9 mouse cellular contexts compared by ENCODE assay signal in the genomic region with DNA sequence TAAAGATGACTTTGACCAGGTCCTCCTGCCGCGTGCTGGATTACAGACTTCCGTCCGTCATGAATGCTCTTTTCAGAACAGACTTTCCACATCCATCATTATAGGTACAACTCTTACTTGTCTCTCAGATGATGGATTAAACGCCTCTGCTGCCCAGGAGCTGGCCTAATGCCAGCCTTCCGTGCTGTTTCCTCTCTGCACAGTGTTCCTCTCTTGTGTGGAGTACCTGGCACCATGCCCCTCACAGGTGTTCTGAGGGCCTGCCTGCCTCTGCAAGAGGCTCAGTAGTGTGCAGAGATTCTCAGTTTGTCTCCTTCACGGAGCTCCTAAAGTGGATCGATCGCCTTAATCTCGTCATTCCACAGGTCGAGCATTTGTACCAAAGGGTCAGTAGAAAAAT. TPM values are rescaled to one million over a fixed set of nuclear protein-coding genes. Genes with fewer than 3 reads are reported as not detected.
A peak's percentile ranks its signal among the peaks of the same experiment; 100 is the strongest.
DNase-seq lines count a peak whose midpoint lies in the region; ATAC-seq and TF ChIP-seq lines count a peak whose summit lies in the region.
"Had no signal": no experiment of that assay in that cellular context is flagged by ENCODE, and none has a peak within 500 bp of the region (broad histone marks: within the 10 kb centered on the region; RNA-seq: fewer than 3 reads in every experiment).

No protein-coding gene starts in this region.

- no peak for TF ChIP-seq CTCF in heart, adult 2 months (IDR thresholded peaks at IDR 0.05)

- H3K4me2 ChIP-seq in heart, embryonic 12.5 days: no peak overlapping the region

- no peaks in the 10 kb centered on the region for H3K79me2 ChIP-seq in heart, adult 2 months (replicated peaks; ENCODE audit: control insufficient read depth, insufficient read depth, low read length)

- no peak for TF ChIP-seq EP300 in heart, adult 2 months (IDR thresholded peaks at IDR 0.05; ENCODE audit: insufficient read depth, low read depth, low read length)

- no peak overlapping the region for H3K4me3 ChIP-seq in heart, adult 2 months
- no peak overlapping the region for H3K4me3 ChIP-seq in heart, embryonic 12.5 days

- intact Hi-C loops in heart, adult 2 months (cut with DNase I): no loop called here

- no peak for ATAC-seq in heart, embryonic 12.5 days (ENCODE audit: insufficient number of reproducible peaks, low FRiP score)
- ATAC-seq in megakaryocyte-erythroid progenitor cell, adult 5-6 weeks (replicated peaks; ENCODE audit: low FRiP score, low TSS enrichment, poor library complexity, severe bottlenecking): no peak
- ATAC-seq: midbrain, embryonic 16.5 days had no signal

- H3K9me3 ChIP-seq in heart, embryonic 12.5 days (replicated peaks): peaks cover 4% of the 10 kb centered on the region; the same call in 1 of the 2 replicates

- H3K9ac ChIP-seq in heart, adult 2 months (ENCODE audit: low read depth, low read length): no peak overlapping the region
- H3K9ac ChIP-seq in heart, embryonic 12.5 days: no peak overlapping the region

- peak; percentile 33 to 41 for DNase-seq in heart, adult 2 months
- DNase-seq in urinary bladder, postnatal 14 days (ENCODE audit: low spot score): peak; percentile 52
- DNase-seq in urinary bladder, adult 2 months (ENCODE audit: low spot score): no peak
- DNase-seq in kidney, postnatal 10 days: peak; percentile 69
- no peak for DNase-seq in thymus, postnatal 25 days
- no peak for DNase-seq in frontal cortex, postnatal 14 days (ENCODE audit: low spot score in 2 of 2)

- no peaks in the 10 kb centered on the region for H3K27me3 ChIP-seq in heart, adult 2 months (ENCODE audit: control insufficient read depth, insufficient read depth, low read length)
- H3K27me3 ChIP-seq in heart, embryonic 12.5 days (replicated peaks): no peaks in the 10 kb centered on the region

- H3K4me1 ChIP-seq in heart, adult 2 months (ENCODE audit: control insufficient read depth, insufficient read depth, low read length): peaks cover 12% of the 10 kb centered on the region
- H3K4me1 ChIP-seq in heart, embryonic 12.5 days (replicated peaks): peaks cover 13% of the 10 kb centered on the region

- no peak for TF ChIP-seq POLR2A in heart, adult 2 months (IDR thresholded peaks at IDR 0.05; ENCODE audit: insufficient read depth, low read depth, low read length)

- peak overlapping the region; percentile 80 for H3K27ac ChIP-seq in heart, adult 2 months
- no peak overlapping the region for H3K27ac ChIP-seq in heart, embryonic 12.5 days (ENCODE audit: poor library complexity, severe bottlenecking)

- no peaks in the 10 kb centered on the region for H3K36me3 ChIP-seq in heart, adult 2 months (ENCODE audit: control insufficient read depth, insufficient read depth, low read length)
- no peaks in the 10 kb centered on the region for H3K36me3 ChIP-seq in heart, embryonic 12.5 days

- WGBS in heart, adult 2 months: 63% methylated on average over 11 of the region's 11 CpGs
- WGBS in heart, embryonic 12.5 days: 72% methylated on average over 11 of the region's 11 CpGs

RNA-seq across cellular contexts. Expression of a gene that starts 19.7 kb away (rescaled TPM):
- 10 to 100 TPM; 52.5 to 59.4 TPM for total RNA-seq in heart, adult 2 months (2021)
- 14.9 and 22.1 TPM in 2 replicates for polyA plus RNA-seq in heart, adult 2 months (2012; rRNA removed)
- polyA plus RNA-seq in heart, embryonic 12.5 days (2016; fragmentation: Nextera tagmentation; extraction: Ambion mirVana): 65.4 and 68.6 TPM in 2 replicates
- polyA plus RNA-seq in urinary bladder, adult 2 months (2012; rRNA removed): 45.7 and 61.5 TPM in 2 replicates
- 90.4 and 102 TPM in 2 replicates for total RNA-seq in megakaryocyte-erythroid progenitor cell, adult 5-6 weeks (2014; fragmentation: Nextera tagmentation)
- 162 and 180 TPM in 2 replicates for total RNA-seq in megakaryocyte-erythroid progenitor cell, adult 5-6 weeks (2017)

RNA-seq across cellular contexts. Expression of a gene that starts 26.8 kb away (rescaled TPM):
- 10 to 100 TPM in 1 of 2 experiments, under 1 TPM in 1; 0.42 to 10.3 TPM for total RNA-seq in heart, adult 2 months (2021)
- 0.91 and 4.4 TPM in 2 replicates for polyA plus RNA-seq in heart, adult 2 months (2012; rRNA removed)
- polyA plus RNA-seq in heart, embryonic 12.5 days (2016; fragmentation: Nextera tagmentation; extraction: Ambion mirVana): 114 and 116 TPM in 2 replicates
- 0.01 TPM in 1 of 2 replicates, not detected in the other for polyA plus RNA-seq in urinary bladder, adult 2 months (2012; rRNA removed)
- 0.42 and 0.46 TPM in 2 replicates for total RNA-seq in megakaryocyte-erythroid progenitor cell, adult 5-6 weeks (2014; fragmentation: Nextera tagmentation)
- total RNA-seq in megakaryocyte-erythroid progenitor cell, adult 5-6 weeks (2017): 0.27 and 6.8 TPM in 2 replicates

RNA-seq across cellular contexts. Expression of a gene that starts 42.8 kb away (rescaled TPM):
- 10 to 100 TPM; 19.0 to 21.7 TPM for total RNA-seq in heart, adult 2 months (2021)
- 17.4 and 21.2 TPM in 2 replicates for polyA plus RNA-seq in heart, adult 2 months (2012; rRNA removed)
- 10.9 and 11.8 TPM in 2 replicates for polyA plus RNA-seq in heart, embryonic 12.5 days (2016; fragmentation: Nextera tagmentation; extraction: Ambion mirVana)
- 36.5 and 38.6 TPM in 2 replicates for polyA plus RNA-seq in urinary bladder, adult 2 months (2012; rRNA removed)
- 23.2 and 34.0 TPM in 2 replicates for total RNA-seq in megakaryocyte-erythroid progenitor cell, adult 5-6 weeks (2014; fragmentation: Nextera tagmentation)
- total RNA-seq in megakaryocyte-erythroid progenitor cell, adult 5-6 weeks (2017): 18.3 and 21.5 TPM in 2 replicates

RNA-seq across cellular contexts. Expression of a gene that starts 54.0 kb away (rescaled TPM):
- under 1 TPM in 1 of 2 experiments, not detected in 1; 0.66 TPM for total RNA-seq in heart, adult 2 months (2021)
- 0.23 and 0.32 TPM in 2 replicates for polyA plus RNA-seq in heart, adult 2 months (2012; rRNA removed)
- polyA plus RNA-seq in heart, embryonic 12.5 days (2016; fragmentation: Nextera tagmentation; extraction: Ambion mirVana): 1.7 and 1.8 TPM in 2 replicates
- polyA plus RNA-seq in urinary bladder, adult 2 months (2012; rRNA removed): 1.4 and 2.9 TPM in 2 replicates
- total RNA-seq in megakaryocyte-erythroid progenitor cell, adult 5-6 weeks (2014; fragmentation: Nextera tagmentation): not detected in 2 replicates
- not detected in 2 replicates for total RNA-seq in megakaryocyte-erythroid progenitor cell, adult 5-6 weeks (2017)

RNA-seq across cellular contexts. Expression of a gene that starts 54.5 kb away (rescaled TPM):
- 10 to 100 TPM; 22.9 to 26.2 TPM for total RNA-seq in heart, adult 2 months (2021)
- polyA plus RNA-seq in heart, adult 2 months (2012; rRNA removed): 32.8 and 43.2 TPM in 2 replicates
- 35.7 and 38.9 TPM in 2 replicates for polyA plus RNA-seq in heart, embryonic 12.5 days (2016; fragmentation: Nextera tagmentation; extraction: Ambion mirVana)
- polyA plus RNA-seq in urinary bladder, adult 2 months (2012; rRNA removed): 50.8 and 57.6 TPM in 2 replicates
- total RNA-seq in megakaryocyte-erythroid progenitor cell, adult 5-6 weeks (2014; fragmentation: Nextera tagmentation): 14.5 and 19.8 TPM in 2 replicates
- 10.0 and 27.4 TPM in 2 replicates for total RNA-seq in megakaryocyte-erythroid progenitor cell, adult 5-6 weeks (2017)

Comparison
In these comparisons a context has a peak if more than half of its experiments do, and no peak if none do; other contexts are left out.
1. DNase-seq: peak in heart, adult 2 months (2 of 2), urinary bladder, postnatal 14 days (single experiment) and kidney, postnatal 10 days (single experiment); none in urinary bladder, adult 2 months (single experiment), thymus, postnatal 25 days (single experiment) and frontal cortex, postnatal 14 days (0 of 2).
2. RNA of a gene that starts 26.8 kb away (polyA plus RNA-seq): 114 to 116 TPM in heart, embryonic 12.5 days; 0.91 to 4.4 TPM in heart, adult 2 months and 0.01 TPM in urinary bladder, adult 2 months; every median in the first group is over 10 times any median in the second.